8 mouse cellular contexts compared by ENCODE assay signal in genomic region chr5:111510183-111510878, GRCm38 (mm10).
DNase-seq lines count a peak whose midpoint lies in the region; ATAC-seq and TF ChIP-seq lines count a peak whose summit lies in the region.
"Had no signal": no experiment of that assay in that cellular context is flagged by ENCODE, and none has a peak within 500 bp of the region (broad histone marks: within the 10 kb centered on the region; RNA-seq: fewer than 3 reads in every experiment).

No protein-coding gene starts in this region.

- no peak overlapping the region for H3K9ac ChIP-seq in kidney, postnatal 0 days (ENCODE audit: low read depth, low read length)
- H3K9ac ChIP-seq in midbrain, embryonic 15.5 days: no peak overlapping the region

- H3K27me3 ChIP-seq in kidney, postnatal 0 days (ENCODE audit: insufficient read depth, low read length): peaks cover 21% of the 10 kb centered on the region; the same call in 1 of the 2 replicates
- H3K27me3 ChIP-seq in Patski: peaks cover 27% of the 10 kb centered on the region
- H3K27me3 ChIP-seq in midbrain, embryonic 15.5 days (replicated peaks): no peaks in the 10 kb centered on the region

- H3K4me3 ChIP-seq in kidney, postnatal 0 days (replicated peaks; ENCODE audit: low read depth, low read length): no peak overlapping the region
- no peak overlapping the region for H3K4me3 ChIP-seq in midbrain, embryonic 15.5 days

- POLR2A ChIA-PET in Patski (lab: Charles Lee): no interaction called here

- TF ChIP-seq CTCF in kidney, postnatal 0 days (IDR thresholded peaks at IDR 0.05; ENCODE audit: low read depth): no peak
- no peak for TF ChIP-seq CTCF in Patski (IDR thresholded peaks at IDR 0.05)

- no peak overlapping the region for H3K4me2 ChIP-seq in kidney, postnatal 0 days (ENCODE audit: low read length)
- H3K4me2 ChIP-seq in midbrain, embryonic 15.5 days: no peak overlapping the region

- WGBS in kidney, postnatal 0 days: 79% methylated on average over 5 of the region's 5 CpGs
- WGBS in midbrain, embryonic 15.5 days: 71% methylated on average over 5 of the region's 5 CpGs

- H3K9me3 ChIP-seq in kidney, postnatal 0 days (replicated peaks; ENCODE audit: low read length): no peaks in the 10 kb centered on the region
- H3K9me3 ChIP-seq in midbrain, embryonic 15.5 days: no peaks in the 10 kb centered on the region

- ATAC-seq in kidney, postnatal 0 days (replicated peaks; ENCODE audit: low FRiP score, low read depth): no peak
- peak; percentile 19 for ATAC-seq in Patski
- ATAC-seq in midbrain, embryonic 15.5 days (replicated peaks): 0 out of 2 replicates have a peak, but pooled peaks have one; percentile 13

- CTCF ChIA-PET in Patski (lab: Charles Lee): interaction anchor here (1.0 kb wide), 1 partner anchor 13 kb away, joined by 4 read pairs; no protein-coding TSS in a partner anchor

- no peak for DNase-seq in kidney, postnatal 0 days (ENCODE audit: low spot score)
- DNase-seq in kidney, postnatal 25 days: no peak
- DNase-seq in CD4-positive, CD25-positive, alpha-beta regulatory T cell, adult 2 months (ENCODE audit: low read depth, low spot score): peak; percentile 47
- DNase-seq in Patski (ENCODE audit: low read depth, low spot score): no peak
- DNase-seq in testis, postnatal 14 days (ENCODE audit: low spot score): no peak
- no peak for DNase-seq in right cerebral cortex, postnatal 14 days
- DNase-seq: cerebellum, adult 9-10 months had no signal

- no peaks in the 10 kb centered on the region for H3K36me3 ChIP-seq in kidney, postnatal 0 days (ENCODE audit: insufficient read depth, low read length)
- H3K36me3 ChIP-seq in midbrain, embryonic 15.5 days (replicated peaks): no peaks in the 10 kb centered on the region

- peak overlapping the region; percentile 42; the same call in 1 of the 2 replicates for H3K27ac ChIP-seq in kidney, postnatal 0 days
- no peak overlapping the region for H3K27ac ChIP-seq in midbrain, embryonic 15.5 days

- in situ Hi-C loops in Patski (cut with MboI; ENCODE audit: low pct_unique_long_range_greater_than_20kb): no loop called here

- peaks cover 23% of the 10 kb centered on the region; the same call in 1 of the 2 replicates for H3K4me1 ChIP-seq in kidney, postnatal 0 days (replicated peaks; ENCODE audit: insufficient read depth, low read length)
- peaks cover 33% of the 10 kb centered on the region for H3K4me1 ChIP-seq in midbrain, embryonic 15.5 days
